In the genomic region with DNA sequence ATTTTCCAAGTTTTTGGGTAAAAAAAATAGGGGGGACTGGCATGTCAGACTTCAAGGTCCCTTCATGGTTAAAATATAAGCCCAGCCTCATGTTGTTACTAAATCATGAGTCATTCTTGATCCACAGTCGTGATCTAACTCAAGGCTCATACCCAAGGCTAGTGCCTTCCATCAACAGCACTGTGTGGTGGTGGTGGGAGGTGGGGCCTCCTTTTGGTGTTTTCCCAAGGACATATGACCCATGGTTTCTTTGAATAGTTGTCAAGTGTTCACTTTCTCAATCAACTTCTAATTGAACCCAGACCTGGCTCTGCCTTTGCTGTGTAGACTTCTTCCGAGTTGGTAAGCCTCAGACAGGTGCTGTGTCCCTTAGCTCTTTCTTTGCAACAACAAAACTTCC, we compare ENCODE assay signal across 21 mouse cellular contexts. TPM values are rescaled to one million over a fixed set of nuclear protein-coding genes. Genes with fewer than 3 reads are reported as not detected.
DNase-seq lines count a peak whose midpoint lies in the region; ATAC-seq lines count a peak whose summit lies in the region.
"Had no signal": no experiment of that assay in that cellular context is flagged by ENCODE, and none has a peak within 500 bp of the region (broad histone marks: within the 10 kb centered on the region; RNA-seq: fewer than 3 reads in every experiment).

No protein-coding gene starts in this region.

- no peaks in the 10 kb centered on the region for H3K36me3 ChIP-seq in kidney, embryonic 16.5 days (ENCODE audit: insufficient read depth, low read length)
- H3K36me3 ChIP-seq in forebrain, embryonic 12.5 days (replicated peaks), result no peaks in the 10 kb centered on the region
- H3K36me3 ChIP-seq: heart, embryonic 13.5 days; hindbrain, embryonic 12.5 days had no signal

- peaks cover 17% of the 10 kb centered on the region for H3K4me1 ChIP-seq in kidney, embryonic 16.5 days (ENCODE audit: insufficient read depth, low read length)
- peaks cover 5% of the 10 kb centered on the region; the same call in 1 of the 2 replicates for H3K4me1 ChIP-seq in forebrain, embryonic 12.5 days

- H3K27ac ChIP-seq in kidney, embryonic 16.5 days (ENCODE audit: low read length), result peak overlapping the region; percentile 29; the same call in 1 of the 2 replicates
- H3K27ac ChIP-seq in forebrain, embryonic 12.5 days, result no peak overlapping the region
- H3K27ac ChIP-seq: gastrocnemius, adult 2 months; heart, embryonic 13.5 days; hindbrain, embryonic 12.5 days; hindbrain, postnatal 0 days had no signal

- no peaks in the 10 kb centered on the region for H3K9me3 ChIP-seq in kidney, embryonic 16.5 days (ENCODE audit: low read length)
- H3K9me3 ChIP-seq in forebrain, embryonic 12.5 days, result no peaks in the 10 kb centered on the region
- H3K9me3 ChIP-seq: heart, embryonic 13.5 days; hindbrain, embryonic 12.5 days had no signal

- ATAC-seq in kidney, embryonic 16.5 days (ENCODE audit: low FRiP score, low TSS enrichment), result no peak
- ATAC-seq in forebrain, embryonic 12.5 days (ENCODE audit: low FRiP score), result no peak
- ATAC-seq: activated CD4-positive, CD25-positive, alpha-beta regulatory T cell, adult 4 months; forebrain, embryonic 14.5 days; hindbrain, postnatal 0 days; Patski had no signal

- peak; percentile 40 to 87 for DNase-seq in adrenal gland, adult (ENCODE audit: inconsistent age in 2 of 2, low spot score in 1 of 2)
- no peak for DNase-seq in adrenal gland, postnatal 4 days (ENCODE audit: low spot score in 2 of 2)
- DNase-seq in kidney, adult 11 months, result no peak
- peak; percentile 44 for DNase-seq in adrenal gland, postnatal 10 days
- DNase-seq in urinary bladder, postnatal 36 days (ENCODE audit: low spot score in 2 of 2), result no peak
- DNase-seq: cerebellum, adult 11-12 months; cerebellum, adult 9-10 months; cerebellum, postnatal 25 days; gastrocnemius, adult 2 months; gastrocnemius, postnatal 25 days; heart, postnatal 4 days had no signal

- no peak overlapping the region for H3K9ac ChIP-seq in kidney, embryonic 16.5 days (replicated peaks; ENCODE audit: low read length)
- H3K9ac ChIP-seq in forebrain, embryonic 12.5 days, result no peak overlapping the region
- H3K9ac ChIP-seq: heart, embryonic 13.5 days; hindbrain, embryonic 12.5 days had no signal

- WGBS in kidney, embryonic 16.5 days, result 51% methylated on average over 2 of the region's 2 CpGs
- 74% methylated on average over 2 of the region's 2 CpGs for WGBS in forebrain, embryonic 12.5 days

- H3K4me3 ChIP-seq in kidney, embryonic 16.5 days (ENCODE audit: low read length), result no peak overlapping the region
- H3K4me3 ChIP-seq in forebrain, embryonic 12.5 days (replicated peaks), result no peak overlapping the region
- H3K4me3 ChIP-seq: gastrocnemius, adult 2 months; heart, embryonic 13.5 days; hindbrain, embryonic 12.5 days had no signal

- H3K4me2 ChIP-seq in kidney, embryonic 16.5 days (replicated peaks; ENCODE audit: low read depth, low read length), result no peak overlapping the region
- no peak overlapping the region for H3K4me2 ChIP-seq in forebrain, embryonic 12.5 days
- H3K4me2 ChIP-seq: heart, embryonic 13.5 days; hindbrain, embryonic 12.5 days had no signal

- H3K27me3 ChIP-seq in kidney, embryonic 16.5 days (ENCODE audit: insufficient read depth, low read length), result no peaks in the 10 kb centered on the region
- H3K27me3 ChIP-seq in forebrain, embryonic 12.5 days, result no peaks in the 10 kb centered on the region
- H3K27me3 ChIP-seq: heart, embryonic 13.5 days; hindbrain, embryonic 12.5 days; Patski had no signal

RNA-seq across cellular contexts. Expression of a gene that starts 44.5 kb away (rescaled TPM):
- under 1 TPM; 0.14 to 0.22 TPM for total RNA-seq in adrenal gland, postnatal 4 days (2021)
- polyA plus RNA-seq in kidney, embryonic 16.5 days (2015; fragmentation: Nextera tagmentation; extraction: Ambion mirVana), result 1.7 and 2.7 TPM in 2 replicates
- under 1 TPM in 1 of 2 experiments, not detected in 1; 0.12 TPM for total RNA-seq in adrenal gland, postnatal 10 days (2021)
- polyA plus RNA-seq in forebrain, embryonic 12.5 days (2016; fragmentation: Nextera tagmentation; extraction: Ambion mirVana), result 0.96 and 1.4 TPM in 2 replicates
- total RNA-seq: gastrocnemius, adult 2 months; gastrocnemius, postnatal 25 days; granulocyte monocyte progenitor cell, adult 5-6 weeks; MEL had no signal
- polyA plus RNA-seq: activated CD4-positive, CD25-positive, alpha-beta regulatory T cell, adult 4 months had no signal

RNA-seq across cellular contexts. Expression of a gene that starts 51.7 kb away (rescaled TPM):
- 1 to 10 TPM; 5.2 to 9.6 TPM for total RNA-seq in adrenal gland, postnatal 4 days (2021)
- polyA plus RNA-seq in kidney, embryonic 16.5 days (2015; fragmentation: Nextera tagmentation; extraction: Ambion mirVana), result 3.6 and 4.7 TPM in 2 replicates
- total RNA-seq in adrenal gland, postnatal 10 days (2021), result 1 to 10 TPM; 5.5 to 8.6 TPM
- polyA plus RNA-seq in forebrain, embryonic 12.5 days (2016; fragmentation: Nextera tagmentation; extraction: Ambion mirVana), result 1.6 and 2.1 TPM in 2 replicates
- total RNA-seq: granulocyte monocyte progenitor cell, adult 5-6 weeks had no signal

Comparison
In these comparisons a context has a peak if more than half of its experiments do, and no peak if none do; other contexts are left out.
1. DNase-seq: peak in adrenal gland, adult (2 of 2) and adrenal gland, postnatal 10 days (single experiment); none in adrenal gland, postnatal 4 days (0 of 2), kidney, adult 11 months (single experiment) and urinary bladder, postnatal 36 days (0 of 2).